Mouse (Mus musculus) hindbrain, embryonic 12.5 days (tissue): Measurements from ENCODE around the gene Ccl5. TPM values are rescaled to one million over a fixed set of nuclear protein-coding genes. Genes with fewer than 3 reads are reported as not detected.

Experiments used
- polyA plus RNA-seq: library from polyadenylated mRNA; unstranded; fragments of >200 nt; fragmentation: Nextera tagmentation; extraction: Ambion mirVana; gene quantifications from 2 replicates; pipeline ENCODE4 v1.2.1, GENCODE M21; 2016

Ccl5 gene
- polyA plus RNA-seq, 1 experiment from 2014 or later, result not detected

Other genes with a start within 250 kb of the Ccl5 start
- gene Slfn14, start 243.8 kb downstream of the Ccl5 start, polyA plus RNA-seq, result 0.87 and 1.1 TPM in 2 replicates
- 113 and 128 TPM in 2 replicates for gene Ap2b1, start 231.5 kb downstream of the Ccl5 start, polyA plus RNA-seq
- gene Pex12, start 227.9 kb downstream of the Ccl5 start, polyA plus RNA-seq, result 16.4 and 19.8 TPM in 2 replicates
- gene Rasl10b, start 121.4 kb downstream of the Ccl5 start, polyA plus RNA-seq, result 16.8 and 17.7 TPM in 2 replicates
- gene Gas2l2, start 101.1 kb downstream of the Ccl5 start, polyA plus RNA-seq, result 0.59 and 0.76 TPM in 2 replicates
- gene 1700020L24Rik, start 92.8 kb downstream of the Ccl5 start, polyA plus RNA-seq, result 0.30 and 0.45 TPM in 2 replicates
- 3.2 and 3.5 TPM in 2 replicates for gene Mmp28, start 67.4 kb downstream of the Ccl5 start, polyA plus RNA-seq
- gene Taf15, start 57.4 kb downstream of the Ccl5 start, polyA plus RNA-seq, result 13.9 and 14.9 TPM in 2 replicates
- gene Heatr9, start 8.3 kb downstream of the Ccl5 start, polyA plus RNA-seq, result not detected in 2 replicates
- 1.3 and 1.7 TPM in 2 replicates for gene Ccl9, start 48.1 kb upstream of the Ccl5 start, polyA plus RNA-seq
- 0.81 and 1.8 TPM in 2 replicates for gene Ccl6, start 62.6 kb upstream of the Ccl5 start, polyA plus RNA-seq
- not detected in 2 replicates for gene Rpl9-ps1, start 115.1 kb upstream of the Ccl5 start, polyA plus RNA-seq
- 1.2 and 1.3 TPM in 2 replicates for gene Ccl3, start 118.8 kb upstream of the Ccl5 start, polyA plus RNA-seq
- gene Ccl4, start 132.1 kb upstream of the Ccl5 start, polyA plus RNA-seq, result 0.46 TPM in 1 of 2 replicates, not detected in the other
- gene Wfdc17, start 173.5 kb upstream of the Ccl5 start, polyA plus RNA-seq, result 0.59 and 0.65 TPM in 2 replicates
- not detected in 2 replicates for gene Wfdc18, start 178.5 kb upstream of the Ccl5 start, polyA plus RNA-seq
- gene Wfdc21, start 216.4 kb upstream of the Ccl5 start, polyA plus RNA-seq, result not detected in 2 replicates
- 34.1 and 37.4 TPM in 2 replicates for gene Heatr6, start 223.2 kb upstream of the Ccl5 start, polyA plus RNA-seq